Mouse (Mus musculus) neural tube, embryonic 14.5 days (tissue): ENCODE measurements at regions not wholly inside any gene's neighbourhood (a gene's known extent, or its start where the extent isn't known, plus 50 kb on each side); places are given as distances from the start of the nearest gene placed in this dataset.

Experiments
- ATAC-seq: fragments of 200-750 bp; cut with Nextera tagmentation; 2 replicates; pipeline ENCODE4 v1.8.0; 2017; ENCODE audit warnings: low read depth, mild to moderate bottlenecking, moderate TSS enrichment, moderate library complexity
- H3K27ac ChIP-seq: fragments of 300-500 bp; sonication (generic); 2 replicates; pipeline ENCODE4 v1.5.1; 2014; ENCODE audit warnings: low read depth, mild to moderate bottlenecking, control low read depth, low read length, moderate library complexity, mixed read lengths
- H3K27me3 ChIP-seq: fragments of 300-500 bp; sonication (generic); 2 replicates; pipeline ENCODE4 v1.6.1; 2014; ENCODE audit warnings: low read length; ENCODE audit not compliant: control insufficient read depth, insufficient read depth
- H3K36me3 ChIP-seq: fragments of 300-500 bp; sonication (generic); 2 replicates; pipeline ENCODE4 v1.6.1; 2014; ENCODE audit warnings: low read length, mixed read lengths; ENCODE audit not compliant: control insufficient read depth, insufficient read depth
- H3K4me1 ChIP-seq: fragments of 300-500 bp; sonication (generic); 2 replicates; pipeline ENCODE4 v1.6.1; 2014; ENCODE audit warnings: low read length; ENCODE audit not compliant: control insufficient read depth, insufficient read depth
- H3K4me2 ChIP-seq: fragments of 300-500 bp; sonication (generic); 2 replicates; pipeline ENCODE4 v1.6.1; 2014; ENCODE audit warnings: mild to moderate bottlenecking, low read depth, low read length, control low read depth
- H3K4me3 ChIP-seq: fragments of 300-500 bp; sonication (generic); 2 replicates; pipeline ENCODE4 v1.5.1; 2014; ENCODE audit warnings: low read depth, low read length, control low read depth, mixed read lengths
- H3K9ac ChIP-seq: fragments of 300-500 bp; sonication (generic); replicated peaks from 2 replicates; pipeline ENCODE4 v1.6.1; 2014; ENCODE audit warnings: low read depth, mild to moderate bottlenecking, control low read depth, low read length, mixed read lengths
- H3K9me3 ChIP-seq: fragments of 300-500 bp; sonication (generic); 2 replicates; pipeline ENCODE4 v1.6.1; 2016; ENCODE audit warnings: low read length; ENCODE audit not compliant: control insufficient read depth
- WGBS: fragments of 180-500 bp; shearing (Covaris S2); extraction: QIAGEN DNeasy Blood & Tissue Kit; methylation state at CpG from one replicate; pipeline ENCODE4 v1.1.7; 2014; 5-methylcytosine and 5-hydroxymethylcytosine counted together

GRCm38 (mm10) chr4:152833411-152834310 lies 356.0 kb upstream of the Kcnab2 start:
- peaks cover 24% of the 10 kb centered on the region for H3K4me1 ChIP-seq
- H3K9me3 ChIP-seq, result no peaks in the 10 kb centered on the region
- no peak overlapping the region for H3K4me2 ChIP-seq
- 6% methylated on average over 23 of the region's 23 CpGs for WGBS
- H3K4me3 ChIP-seq, result no peak overlapping the region
- 0 out of 2 replicates have a peak overlapping the region, but pooled peaks have one; percentile 22 for H3K9ac ChIP-seq
- peak overlapping the region; percentile 64 for H3K27ac ChIP-seq
- ATAC-seq, result peak; percentile 81
- no peaks in the 10 kb centered on the region for H3K36me3 ChIP-seq
- no peaks in the 10 kb centered on the region for H3K27me3 ChIP-seq

- Histone ChIP-seq H3K4me2 (no peak overlapping the region), H3K36me3 (no peaks in the 10 kb centered on the region), H3K4me1 (peaks cover 24% of the 10 kb centered on the region), H3K27me3 (no peaks in the 10 kb centered on the region), H3K4me3 (no peak overlapping the region), H3K27ac (peak overlapping the region; percentile 64), H3K9me3 (peaks cover 4% of the 10 kb centered on the region), H3K9ac (0 out of 2 replicates have a peak overlapping the region, but pooled peaks have one; percentile 22)
- ATAC-seq, result no peak
- 49% methylated on average over 10 of the region's 10 CpGs for WGBS
These were observed 355.2 kb upstream of the Kcnab2 start for GRCm38 (mm10) chr4:152832757-152833363.

- H3K36me3 ChIP-seq, result no peaks in the 10 kb centered on the region
- no peaks in the 10 kb centered on the region for H3K27me3 ChIP-seq
- no peak overlapping the region for H3K4me2 ChIP-seq
- no peaks in the 10 kb centered on the region for H3K4me1 ChIP-seq
- no peak overlapping the region for H3K27ac ChIP-seq
- peaks cover 4% of the 10 kb centered on the region for H3K9me3 ChIP-seq
- 24% methylated on average over 12 of the region's 12 CpGs for WGBS
- no peak overlapping the region for H3K4me3 ChIP-seq
- ATAC-seq, result no peak
- no peak overlapping the region for H3K9ac ChIP-seq
These were observed 347.5 kb upstream of the Kcnab2 start for GRCm38 (mm10) chr4:152825185-152825584.

- no peaks in the 10 kb centered on the region for H3K36me3 ChIP-seq
- ATAC-seq, result peak; percentile 85
- 14% methylated on average over 17 of the region's 17 CpGs for WGBS
- H3K9me3 ChIP-seq, result no peaks in the 10 kb centered on the region
- H3K27me3 ChIP-seq, result no peaks in the 10 kb centered on the region
- H3K4me1 ChIP-seq, result peaks cover 6% of the 10 kb centered on the region; the same call in 1 of the 2 replicates
- H3K9ac ChIP-seq, result no peak overlapping the region
- H3K4me2 ChIP-seq, result no peak overlapping the region
- H3K27ac ChIP-seq, result peak overlapping the region; percentile 55
- no peak overlapping the region for H3K4me3 ChIP-seq
These were observed 338.6 kb upstream of the Kcnab2 start for GRCm38 (mm10) chr4:152816139-152816757.

GRCm38 (mm10) chr4:152806611-152807010 lies 328.9 kb upstream of the Kcnab2 start:
- no peak overlapping the region for H3K9ac ChIP-seq
- no peaks in the 10 kb centered on the region for H3K4me1 ChIP-seq
- WGBS, result 78% methylated on average over 7 of the region's 7 CpGs
- H3K27me3 ChIP-seq, result no peaks in the 10 kb centered on the region
- H3K4me2 ChIP-seq, result no peak overlapping the region
- no peaks in the 10 kb centered on the region for H3K9me3 ChIP-seq
- no peaks in the 10 kb centered on the region for H3K36me3 ChIP-seq
- H3K4me3 ChIP-seq, result no peak overlapping the region
- no peak for ATAC-seq
- no peak overlapping the region for H3K27ac ChIP-seq

- Histone ChIP-seq H3K4me3 (no peak overlapping the region), H3K4me2 (no peak overlapping the region), H3K4me1 (no peaks in the 10 kb centered on the region), H3K27ac (no peak overlapping the region), H3K36me3 (no peaks in the 10 kb centered on the region), H3K27me3 (no peaks in the 10 kb centered on the region), H3K9me3 (no peaks in the 10 kb centered on the region), H3K9ac (no peak overlapping the region)
- no peak; the same call in 1 of the 2 replicates for ATAC-seq
- 19% methylated on average over 10 of the region's 10 CpGs for WGBS
These were observed 321.7 kb upstream of the Kcnab2 start for GRCm38 (mm10) chr4:152799392-152799791.

- Histone ChIP-seq H3K9ac (no peak overlapping the region), H3K4me2 (no peak overlapping the region), H3K4me1 (0 out of 2 replicates have a peak, but pooled peaks cover 2% of the 10 kb centered on the region), H3K4me3 (no peak overlapping the region), H3K27ac (no peak overlapping the region), H3K9me3 (peaks cover 4% of the 10 kb centered on the region; the same call in 1 of the 2 replicates), H3K36me3 (no peaks in the 10 kb centered on the region), H3K27me3 (no peaks in the 10 kb centered on the region)
- 76% methylated on average over 7 of the region's 7 CpGs for WGBS
- ATAC-seq, result no peak
These were observed 310.8 kb upstream of the Kcnab2 start for GRCm38 (mm10) chr4:152788431-152788830.

GRCm38 (mm10) chr4:152784972-152785371 lies 307.3 kb upstream of the Kcnab2 start:
- H3K4me1 ChIP-seq, result 0 out of 2 replicates have a peak, but pooled peaks cover 2% of the 10 kb centered on the region
- no peak overlapping the region for H3K27ac ChIP-seq
- no peak for ATAC-seq
- no peaks in the 10 kb centered on the region for H3K9me3 ChIP-seq
- H3K4me2 ChIP-seq, result no peak overlapping the region
- 31% methylated on average over 2 of the region's 2 CpGs for WGBS
- no peaks in the 10 kb centered on the region for H3K36me3 ChIP-seq
- H3K27me3 ChIP-seq, result no peaks in the 10 kb centered on the region
- H3K9ac ChIP-seq, result no peak overlapping the region
- H3K4me3 ChIP-seq, result no peak overlapping the region
